Comparison of ENCODE assay signal across 1 mouse cellular context in genomic region chr10:95289819-95290218, GRCm38 (mm10).
TF ChIP-seq lines count a peak whose summit lies in the region.

No protein-coding gene starts in this region.

TF ChIP-seq in MEL, 35 proteins besides CTCF, POLR2A, EP300 and RAD21 (continued from another document):
- TF ChIP-seq MEF2A (IDR thresholded peaks at IDR 0.05; ENCODE audit: extremely low read depth, insufficient replicate concordance, low read depth, low read length, poor library complexity, severe bottlenecking) = peak; percentile 53; the same call in 1 of the 2 replicates
- no peak for TF ChIP-seq KAT2A (conservative IDR thresholded peaks at IDR 0.05; ENCODE audit: low read depth, low read length)
- 0 out of 2 replicates have a peak, but pooled peaks have one; percentile 25 for TF ChIP-seq MYC (IDR thresholded peaks at IDR 0.05; ENCODE audit: low read depth, low read length)
- TF ChIP-seq GATA1 (IDR thresholded peaks at IDR 0.05; ENCODE audit: low read depth, low read length) = peak; percentile 93
- peak; percentile 58; the same call in 1 of the 2 replicates for TF ChIP-seq BHLHE40 (IDR thresholded peaks at IDR 0.05; ENCODE audit: borderline replicate concordance, low read depth, low read length)
- TF ChIP-seq UBTF (IDR thresholded peaks at IDR 0.05; ENCODE audit: borderline replicate concordance, insufficient read depth, low read depth, low read length) = no peak
- no peak for TF ChIP-seq POLR2AphosphoS5 (IDR thresholded peaks at IDR 0.05; ENCODE audit: borderline replicate concordance, low read depth, low read length)
- no peak for TF ChIP-seq ELF1 (IDR thresholded peaks at IDR 0.05; ENCODE audit: low read depth, low read length)
- 0 out of 2 replicates have a peak, but pooled peaks have one; percentile 51 for TF ChIP-seq MAZ (IDR thresholded peaks at IDR 0.05; ENCODE audit: low read depth, low read length)
- TF ChIP-seq USF2 (IDR thresholded peaks at IDR 0.05; ENCODE audit: borderline replicate concordance in 1 of 2, insufficient read depth in 1 of 2, low read depth in 1 of 2, low read length in 2 of 2) = no peak
- TF ChIP-seq MAFK (IDR thresholded peaks at IDR 0.05; ENCODE audit: borderline replicate concordance, low read depth, low read length) = no peak
- peak; percentile 48; the same call in 1 of the 2 replicates for TF ChIP-seq MXI1 (IDR thresholded peaks at IDR 0.05; ENCODE audit: low read depth, low read length)
